Mouse (Mus musculus) leukemia stem cell, adult 10-12 weeks (primary cell): ENCODE results near the gene Pdk3. TPM values are rescaled to one million over a fixed set of nuclear protein-coding genes. Genes with fewer than 3 reads are reported as not detected.

Experiments
- polyA plus RNA-seq: library from polyadenylated mRNA; stranded (reverse); fragments of >175 nt; gene quantifications from 2 replicates; pipeline ENCODE4 v1.2.3, GENCODE M21; 2012; ENCODE audit warnings: low replicate concordance

Pdk3 gene
- polyA plus RNA-seq: 8.4 and 18.3 TPM in 2 replicates

DNA sequence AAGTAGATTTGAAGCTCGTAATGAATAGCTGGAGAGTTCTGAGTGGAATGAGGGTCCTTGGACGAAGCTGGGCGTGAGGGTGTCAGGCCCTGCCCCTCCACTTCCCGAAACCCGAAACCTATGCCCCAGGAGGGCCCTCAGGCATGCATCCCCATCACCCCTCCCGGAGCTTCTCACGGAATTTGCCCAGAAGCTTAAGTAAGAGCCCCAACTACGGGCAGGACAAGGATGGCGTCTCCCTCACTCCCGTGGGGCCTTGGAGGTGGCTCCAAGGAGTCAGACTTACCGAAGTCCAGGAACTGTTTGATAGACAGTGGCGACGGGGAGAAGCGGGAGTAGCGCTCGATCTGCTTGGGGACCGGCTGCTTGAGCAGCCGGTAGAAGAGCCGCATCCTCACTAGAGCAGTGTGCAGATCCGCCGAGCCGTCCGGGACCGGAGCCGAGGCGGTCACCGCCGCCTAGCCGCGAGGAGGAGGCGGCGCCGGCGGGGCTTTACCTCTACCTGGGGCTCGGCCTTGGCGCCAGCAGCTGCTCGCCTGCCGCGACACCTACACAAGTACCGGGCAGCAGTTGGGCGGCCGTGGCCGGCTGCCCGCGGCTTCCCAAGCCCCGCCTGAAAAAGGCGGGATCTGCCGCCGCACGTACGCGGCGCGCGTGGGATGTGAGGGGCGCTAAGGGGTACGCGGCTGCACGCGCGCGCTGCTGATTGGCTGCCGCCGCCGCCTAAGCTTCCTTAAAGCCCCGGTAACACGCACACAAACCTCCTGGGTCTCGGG lies at the start of gene Pdk3:
Pdk3 (minus strand) TSS at position 641 of the 776 bp plus-strand sequence.

Other genes starting within 250 kb of the Pdk3 start
- 0.51 and 9.1 TPM in 2 replicates for gene Pola1, start 200.0 kb downstream of the Pdk3 start, polyA plus RNA-seq
- gene Pcyt1b, start 177.3 kb downstream of the Pdk3 start, polyA plus RNA-seq: 1.3 and 10.6 TPM in 2 replicates
- gene AU015836, start 136.5 kb upstream of the Pdk3 start, polyA plus RNA-seq: not detected in 2 replicates